Mouse (Mus musculus) intestine, embryonic 16.5 days (tissue): Measurements from ENCODE around the gene Plk5. TPM values are rescaled to one million over a fixed set of nuclear protein-coding genes. Genes with fewer than 3 reads are reported as not detected.

Experiments
- ATAC-seq: fragments of 200-750 bp; cut with Nextera tagmentation; 2 replicates; pipeline ENCODE4 v1.8.0; 2017; ENCODE audit warnings: moderate TSS enrichment, moderate library complexity
- H3K27ac ChIP-seq: fragments of 300-500 bp; sonication (generic); 2 replicates; pipeline ENCODE4 v1.5.1; 2014; ENCODE audit warnings: mild to moderate bottlenecking, low read length
- H3K27me3 ChIP-seq: fragments of 300-500 bp; sonication (generic); replicated peaks from 2 replicates; pipeline ENCODE4 v1.6.1; 2014; ENCODE audit warnings: low read length, control low read depth, mixed read lengths; ENCODE audit not compliant: control insufficient read depth, insufficient read depth
- H3K36me3 ChIP-seq: fragments of 300-500 bp; sonication (generic); 2 replicates; pipeline ENCODE4 v1.6.1; 2014; ENCODE audit warnings: low read length, control low read depth; ENCODE audit not compliant: control insufficient read depth, insufficient read depth
- H3K4me1 ChIP-seq: fragments of 300-500 bp; sonication (generic); 2 replicates; pipeline ENCODE4 v1.6.1; 2014; ENCODE audit warnings: low read length, control low read depth, mixed read lengths; ENCODE audit not compliant: control insufficient read depth, insufficient read depth
- H3K4me2 ChIP-seq: fragments of 300-500 bp; sonication (generic); 2 replicates; pipeline ENCODE4 v1.6.1; 2014; ENCODE audit warnings: low read depth, low read length, control low read depth
- H3K4me3 ChIP-seq: fragments of 300-500 bp; sonication (generic); 2 replicates; pipeline ENCODE4 v1.5.1; 2014; ENCODE audit warnings: mild to moderate bottlenecking, low read length
- H3K9ac ChIP-seq: fragments of 300-500 bp; sonication (generic); 2 replicates; pipeline ENCODE4 v1.6.1; 2014; ENCODE audit warnings: low read depth, low read length
- H3K9me3 ChIP-seq: fragments of 300-500 bp; sonication (generic); 2 replicates; pipeline ENCODE4 v1.6.1; 2016; ENCODE audit warnings: low read length, control low read depth; ENCODE audit not compliant: control insufficient read depth
- WGBS: fragments of 180-500 bp; shearing (Covaris S2); extraction: QIAGEN DNeasy Blood & Tissue Kit; methylation state at CpG from one replicate; pipeline ENCODE4 v1.1.7; 2014; 5-methylcytosine and 5-hydroxymethylcytosine counted together
- polyA plus RNA-seq: library from polyadenylated mRNA; unstranded; fragments of >200 nt; fragmentation: Nextera tagmentation; extraction: Ambion mirVana; gene quantifications from 2 replicates; pipeline ENCODE4 v1.2.1, GENCODE M21; 2015

The Plk5 gene
- polyA plus RNA-seq, 1 experiment from 2014 or later = 0.39 TPM

DNA sequence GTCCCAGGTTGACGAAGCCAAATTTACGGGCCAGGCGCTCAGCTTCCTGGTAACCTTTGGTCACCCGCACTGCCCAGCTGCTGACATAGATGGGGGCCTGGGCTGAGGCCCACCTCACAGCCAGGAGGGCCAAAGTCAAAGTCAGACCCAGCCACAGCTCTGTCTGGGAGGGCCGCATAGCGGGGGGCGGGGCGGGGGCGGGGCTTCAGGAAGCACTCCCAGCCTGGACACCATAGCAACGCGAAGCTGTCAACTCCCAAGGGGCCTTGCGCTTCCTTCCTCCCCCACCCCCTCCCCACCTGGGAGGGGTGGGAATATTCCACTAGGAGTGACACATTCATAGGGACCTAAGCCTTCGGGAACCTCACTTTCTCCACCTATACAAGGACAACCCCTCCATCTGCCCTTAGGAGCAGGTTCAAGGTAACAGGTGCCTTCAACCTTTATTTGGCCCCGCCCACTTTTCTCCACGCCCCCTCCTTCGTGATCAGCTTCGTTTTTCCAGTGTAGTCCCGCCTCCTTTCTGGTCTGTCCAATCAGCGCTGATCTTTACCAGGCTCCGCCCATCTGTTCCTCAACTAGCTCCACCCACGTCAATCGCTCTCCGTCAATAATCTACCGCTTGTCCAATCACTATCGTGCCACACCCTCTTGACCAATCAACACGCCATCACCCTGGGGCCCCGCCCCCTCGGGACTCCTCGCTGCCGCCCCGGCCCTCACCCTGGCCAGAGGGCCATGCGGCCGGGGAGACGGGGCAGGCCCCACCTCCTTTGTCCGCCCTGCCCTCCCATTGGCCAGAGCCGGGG is 26.8 kb upstream of the Plk5 start, which contains the start of the genes Pcsk4 and Reep6:
Gene Pcsk4, minus strand, starts transcription at position 226 of the 809 bp plus-strand sequence.
Gene Reep6, plus strand, starts transcription at position 681 of the 809 bp plus-strand sequence.
- Histone ChIP-seq H3K4me3 (peak within 1 kb of the TSS; percentile 65), H3K27ac (peak within 1 kb of the TSS; percentile 83), H3K36me3 (no peaks in the 10 kb centered on the region), H3K4me2 (peak within 1 kb of the TSS; percentile 91), H3K4me1 (peaks cover 23% of the 10 kb centered on the region; the same call in 1 of the 2 replicates), H3K27me3 (no peaks in the 10 kb centered on the region), H3K9me3 (no peaks in the 10 kb centered on the region), H3K9ac (peak within 1 kb of the TSS; percentile 74)
- WGBS = 6% methylated on average over 36 of the region's 36 CpGs
- ATAC-seq = peak; percentile 85

GRCm38 (mm10) chr10:80330084-80330483 is 26.2 kb upstream of the Plk5 start:
- H3K9ac ChIP-seq = peak overlapping the region; percentile 74
- no peaks in the 10 kb centered on the region for H3K27me3 ChIP-seq
- H3K36me3 ChIP-seq = 0 out of 2 replicates have a peak, but pooled peaks cover 3% of the 10 kb centered on the region
- H3K4me2 ChIP-seq = peak overlapping the region; percentile 91
- 1% methylated on average over 39 of the region's 41 CpGs for WGBS
- H3K4me1 ChIP-seq = peaks cover 17% of the 10 kb centered on the region; the same call in 1 of the 2 replicates
- peak overlapping the region; percentile 65 for H3K4me3 ChIP-seq
- H3K9me3 ChIP-seq = no peaks in the 10 kb centered on the region
- H3K27ac ChIP-seq = peak overlapping the region; percentile 83
- 0 out of 2 replicates have a peak, but pooled peaks have one; percentile 0 for ATAC-seq

DNA sequence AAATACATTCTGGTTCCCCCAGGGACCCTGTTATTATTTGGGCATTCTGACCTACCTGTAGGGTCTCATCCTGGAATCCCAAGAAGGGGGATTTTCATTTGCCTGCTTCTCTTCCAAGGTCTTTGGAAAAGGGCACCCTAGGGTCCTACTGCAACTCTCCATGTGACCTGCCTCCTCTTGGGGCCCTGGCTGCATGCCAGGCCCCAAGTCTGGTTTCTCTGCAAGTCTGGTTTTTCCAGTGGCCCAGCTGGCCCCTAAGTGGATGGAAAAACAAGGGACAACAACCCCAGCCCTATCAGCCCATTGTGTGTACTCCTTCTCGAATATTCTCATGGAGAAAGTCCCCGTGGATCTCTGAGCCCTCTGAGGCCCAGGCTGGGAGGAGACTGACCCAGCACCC is 25.4 kb upstream of the Plk5 start:
- Histone ChIP-seq H3K36me3 (0 out of 2 replicates have a peak, but pooled peaks cover 3% of the 10 kb centered on the region), H3K9ac (peak overlapping the region; percentile 74), H3K27me3 (no peaks in the 10 kb centered on the region), H3K9me3 (no peaks in the 10 kb centered on the region), H3K4me2 (peak overlapping the region; percentile 91), H3K4me1 (peaks cover 11% of the 10 kb centered on the region; the same call in 1 of the 2 replicates), H3K4me3 (peak overlapping the region; percentile 65), H3K27ac (peak overlapping the region; percentile 83)
- 26% methylated on average over 2 of the region's 2 CpGs for WGBS
- no peak for ATAC-seq

GRCm38 (mm10) chr10:80331636-80332524 is 24.4 kb upstream of the Plk5 start:
- 46% methylated on average over 10 of the region's 10 CpGs for WGBS

DNA sequence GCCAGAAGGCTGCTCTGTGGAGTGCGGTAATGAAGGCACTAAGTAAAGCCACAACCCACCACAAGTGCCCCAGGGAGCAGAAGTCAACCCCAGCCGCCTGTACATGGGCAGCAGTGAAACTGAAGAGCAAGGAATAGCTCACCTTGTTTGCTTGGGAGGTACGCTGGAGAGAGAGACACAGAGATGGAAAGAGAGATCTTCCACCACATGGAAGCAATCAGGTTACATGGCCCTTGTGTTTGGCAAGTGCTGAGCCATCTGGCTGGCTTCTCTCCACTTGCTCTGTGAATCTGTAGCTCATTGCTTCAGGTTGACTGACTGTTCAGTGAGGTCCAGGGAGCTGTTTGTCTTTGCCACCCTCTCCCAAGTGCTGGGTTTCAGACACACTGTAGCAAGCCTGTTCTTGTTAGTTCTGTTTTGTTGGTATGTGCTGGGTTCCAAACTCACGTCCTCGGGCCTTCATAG is 23.7 kb upstream of the Plk5 start:
- 72% methylated on average over 5 of the region's 5 CpGs for WGBS
- Histone ChIP-seq H3K9me3 (no peaks in the 10 kb centered on the region), H3K4me2 (peak overlapping the region; percentile 91), H3K9ac (peak overlapping the region; percentile 56), H3K36me3 (0 out of 2 replicates have a peak, but pooled peaks cover 3% of the 10 kb centered on the region), H3K27ac (peak overlapping the region; percentile 88), H3K27me3 (no peaks in the 10 kb centered on the region), H3K4me3 (peak overlapping the region; percentile 15), H3K4me1 (peaks cover 11% of the 10 kb centered on the region; the same call in 1 of the 2 replicates)
- ATAC-seq = no peak

More at GRCm38 (mm10) chr10:80331636-80332524, 24.4 kb upstream of the Plk5 start:
- H3K4me2 ChIP-seq = peak overlapping the region; percentile 91
- H3K9me3 ChIP-seq = no peaks in the 10 kb centered on the region
- H3K9ac ChIP-seq = peak overlapping the region; percentile 74
- H3K36me3 ChIP-seq = 0 out of 2 replicates have a peak, but pooled peaks cover 3% of the 10 kb centered on the region
- H3K4me3 ChIP-seq = peak overlapping the region; percentile 65
- no peaks in the 10 kb centered on the region for H3K27me3 ChIP-seq
- H3K4me1 ChIP-seq = peaks cover 11% of the 10 kb centered on the region; the same call in 1 of the 2 replicates
- peak overlapping the region; percentile 88 for H3K27ac ChIP-seq
- ATAC-seq = peak; percentile 69

DNA sequence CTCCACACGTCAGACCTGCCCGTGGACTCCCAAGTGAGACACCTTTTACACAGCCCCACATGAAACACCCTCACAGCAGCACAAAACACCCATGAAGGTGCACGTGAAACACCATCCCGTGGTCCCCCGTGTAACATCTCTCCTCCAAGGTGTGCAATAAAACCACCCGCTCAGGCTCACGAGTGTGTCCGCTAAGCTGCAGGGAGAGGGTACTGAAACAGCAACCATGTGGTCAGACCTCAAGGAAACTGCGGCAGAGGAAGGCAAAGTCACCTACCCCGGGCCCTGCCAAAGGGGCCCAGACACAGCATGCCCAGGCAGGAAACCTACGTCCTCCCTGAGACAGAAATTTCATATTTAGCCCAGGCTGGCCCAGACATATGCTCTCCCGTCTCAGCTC is 20.0 kb upstream of the Plk5 start:
- WGBS = 88% methylated on average over 12 of the region's 12 CpGs

GRCm38 (mm10) chr10:80339941-80340750 is 16.1 kb upstream of the Plk5 start:
- Histone ChIP-seq H3K27me3 (peaks cover 25% of the 10 kb centered on the region), H3K4me3 (no peak overlapping the region), H3K4me2 (no peak overlapping the region), H3K27ac (no peak overlapping the region), H3K9me3 (no peaks in the 10 kb centered on the region), H3K9ac (peak overlapping the region; percentile 34; the same call in 1 of the 2 replicates), H3K36me3 (no peaks in the 10 kb centered on the region), H3K4me1 (peaks cover 38% of the 10 kb centered on the region)
- no peak for ATAC-seq
- 19% methylated on average over 19 of the region's 19 CpGs for WGBS

More for the DNA sequence above, 20.0 kb upstream of the Plk5 start:
- H3K4me1 ChIP-seq = 0 out of 2 replicates have a peak, but pooled peaks cover 6% of the 10 kb centered on the region
- no peak overlapping the region for H3K27ac ChIP-seq
- no peak overlapping the region for H3K4me3 ChIP-seq
- no peak overlapping the region for H3K9ac ChIP-seq
- ATAC-seq = no peak
- H3K36me3 ChIP-seq = 0 out of 2 replicates have a peak, but pooled peaks cover 3% of the 10 kb centered on the region
- H3K9me3 ChIP-seq = no peaks in the 10 kb centered on the region
- peaks cover 5% of the 10 kb centered on the region for H3K27me3 ChIP-seq
- H3K4me2 ChIP-seq = no peak overlapping the region

DNA sequence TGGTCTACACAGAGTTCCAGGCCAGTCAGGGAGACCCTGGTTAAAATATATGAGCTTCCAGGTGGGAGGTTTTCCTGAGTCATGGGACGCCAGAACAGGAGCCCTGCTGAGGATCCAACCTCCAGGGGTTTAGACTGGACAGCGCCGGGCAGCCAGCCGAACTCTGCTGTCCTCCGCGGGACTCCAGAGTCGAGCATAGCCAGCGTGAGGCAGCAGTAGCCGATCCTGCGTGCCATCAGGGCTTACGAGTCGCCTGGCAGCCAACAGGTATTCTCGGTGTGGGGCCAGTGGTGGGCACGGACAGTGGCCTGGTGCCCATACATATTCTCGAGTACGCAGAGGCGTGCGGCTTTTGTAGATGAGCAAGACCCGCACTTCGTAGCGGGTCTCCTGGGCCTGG is 15.2 kb upstream of the Plk5 start:
- Histone ChIP-seq H3K27ac (no peak overlapping the region), H3K4me3 (no peak overlapping the region), H3K4me1 (peaks cover 45% of the 10 kb centered on the region), H3K9ac (no peak overlapping the region), H3K4me2 (0 out of 2 replicates have a peak overlapping the region, but pooled peaks have one; percentile 71), H3K36me3 (no peaks in the 10 kb centered on the region), H3K27me3 (peaks cover 32% of the 10 kb centered on the region), H3K9me3 (no peaks in the 10 kb centered on the region)
- WGBS = 27% methylated on average over 21 of the region's 21 CpGs
- no peak for ATAC-seq
